Mouse (Mus musculus) left cerebral cortex, adult 9 months (tissue): ENCODE measurements around the gene Smurf1.

Experiments used
- DNase-seq, 2 experiments: peaks; one replicate each; pipeline ENCODE4 v3.0.0; 2022; ENCODE audit warnings: low spot score in 2 of 2

Smurf1 gene

DNA sequence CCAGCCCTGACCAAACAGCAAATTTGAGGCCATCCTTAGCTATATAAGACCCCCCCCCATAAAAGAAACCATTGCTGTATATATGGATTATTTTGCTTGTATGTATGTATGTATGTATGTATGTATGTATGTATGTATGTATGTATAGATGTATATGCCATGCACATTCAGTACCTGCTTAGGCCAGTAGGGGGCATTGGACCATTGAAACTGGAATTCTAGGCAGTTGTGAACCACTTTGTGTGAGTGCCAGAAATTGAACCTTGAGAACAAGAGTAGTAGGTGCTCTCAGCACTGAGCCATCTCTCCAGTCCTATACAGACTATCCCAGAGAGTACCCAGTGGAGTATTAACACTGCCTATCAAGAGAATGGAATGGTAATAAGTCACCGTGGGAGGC is 93.9 kb downstream of the Smurf1 start:
- no peak for DNase-seq

DNA sequence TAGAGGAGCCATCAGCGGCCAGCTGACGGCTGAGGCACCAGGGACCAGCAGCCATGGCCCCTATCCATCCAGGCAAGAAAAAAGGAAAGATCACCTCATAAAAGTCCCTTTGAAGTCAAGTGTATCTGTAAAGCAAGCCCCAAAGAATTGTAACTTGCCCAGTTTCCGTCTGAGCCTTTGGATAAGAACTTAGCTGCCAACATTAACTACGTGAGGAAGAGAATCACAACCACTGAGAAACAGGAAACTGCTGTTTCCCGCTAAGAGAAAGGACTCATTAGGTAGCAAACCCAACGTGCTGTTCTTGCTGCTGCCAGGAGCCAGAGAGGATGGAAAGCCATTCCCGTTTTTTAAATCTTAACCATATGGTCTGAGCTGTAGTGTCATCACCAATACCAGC is 94.9 kb downstream of the Smurf1 start:
- no peak for DNase-seq

DNA sequence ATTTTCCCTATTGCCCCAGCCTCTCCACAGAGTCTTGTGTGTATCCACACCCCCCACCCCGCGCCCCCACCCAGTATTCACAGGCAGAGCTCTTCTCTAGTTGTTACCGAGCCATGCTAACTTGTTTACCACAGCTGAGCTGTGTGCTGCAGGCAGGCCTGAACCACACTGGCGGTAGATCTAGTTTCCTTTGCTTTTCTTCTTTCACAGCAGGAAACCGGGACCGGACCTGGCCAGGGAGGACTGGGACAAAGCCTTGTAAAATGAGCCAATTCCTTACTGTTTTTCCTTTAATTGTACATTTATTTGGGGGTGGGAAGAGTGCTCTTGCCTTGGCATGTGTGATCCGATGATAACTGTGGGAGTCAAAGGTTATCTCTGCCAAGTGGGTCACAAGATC is 96.2 kb downstream of the Smurf1 start:
- no peak for DNase-seq

DNA sequence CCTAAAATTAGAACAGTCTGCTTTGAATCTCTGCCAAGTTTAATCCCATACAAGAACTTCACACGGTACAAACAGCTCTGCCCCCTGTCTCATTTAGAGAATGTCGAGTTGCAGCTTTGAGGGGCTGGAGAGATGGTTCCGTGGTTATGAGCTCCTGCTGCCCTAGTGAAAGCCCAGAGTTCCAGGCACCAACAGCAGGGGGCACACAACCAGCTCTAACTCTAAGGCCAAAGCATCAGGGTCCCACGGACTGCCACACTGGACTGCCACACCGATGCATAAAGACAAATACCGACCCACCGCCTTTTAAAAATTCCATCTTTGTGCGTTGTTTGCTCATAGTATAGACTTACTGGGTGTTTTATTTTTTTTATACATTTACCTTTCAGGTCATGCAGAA is 98.7 kb downstream of the Smurf1 start:
- no peak for DNase-seq

DNA sequence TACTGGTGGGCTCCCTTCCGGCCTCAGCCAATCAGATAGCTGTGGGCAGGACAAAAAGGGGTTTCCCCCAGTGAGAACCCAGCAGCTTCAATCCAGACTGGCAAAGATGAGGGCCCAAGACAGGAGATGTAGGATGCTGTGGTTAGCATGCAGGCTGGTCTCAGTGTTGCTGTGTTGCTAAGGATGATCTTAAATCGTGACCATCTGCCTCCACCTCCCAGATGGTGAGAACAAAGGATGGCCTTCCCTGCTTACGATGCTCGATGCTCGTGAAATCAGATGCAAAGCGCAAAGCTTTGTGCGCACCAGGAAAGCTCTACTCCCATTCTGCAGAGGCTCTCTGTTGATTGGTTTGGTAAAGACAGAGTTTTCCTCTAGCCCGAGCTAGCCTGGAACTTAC is 104.7 kb downstream of the Smurf1 start:
- peak in 1 of 2 experiments; percentile 36 for DNase-seq

DNA sequence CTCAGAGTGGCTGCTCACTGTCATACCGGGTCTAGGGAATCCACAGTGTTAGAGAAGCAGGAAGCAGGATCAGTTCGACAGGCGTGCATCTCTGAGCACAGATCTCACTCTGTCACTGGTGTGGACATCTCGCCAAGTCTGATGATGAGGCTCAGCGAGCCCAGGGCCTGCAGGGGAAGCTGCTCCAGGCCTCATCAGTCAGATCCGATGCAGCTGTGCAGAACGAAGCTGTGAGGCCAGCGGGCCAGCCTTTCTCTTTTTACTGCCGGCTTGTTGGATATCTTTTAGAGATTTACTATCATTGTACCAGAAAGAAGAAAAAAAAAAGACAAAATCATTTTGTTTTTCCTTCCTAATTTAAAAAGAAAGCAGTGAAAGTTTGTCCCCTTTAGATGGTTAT is 106.4 kb downstream of the Smurf1 start:
- DNase-seq, result no peak

DNA sequence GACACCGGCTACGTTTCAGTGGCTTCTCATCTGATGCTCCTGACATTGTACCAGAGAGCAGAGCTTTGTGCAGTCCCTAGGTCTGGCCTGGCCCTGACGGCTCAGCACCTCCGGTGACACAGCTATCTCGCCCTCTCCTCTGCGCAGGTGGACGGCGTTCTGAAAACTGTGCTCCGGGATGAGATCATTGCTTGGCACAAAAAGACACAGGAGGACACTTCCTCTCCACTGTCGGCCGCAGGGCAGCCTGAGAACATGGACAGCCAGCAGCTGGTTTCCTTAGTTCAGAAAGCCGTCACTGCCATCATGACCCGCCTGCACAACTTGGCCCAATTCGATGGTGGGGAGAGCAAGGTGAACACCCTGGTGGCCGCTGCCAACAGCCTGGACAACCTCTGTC is 107.1 kb downstream of the Smurf1 start:
- DNase-seq, result no peak

DNA sequence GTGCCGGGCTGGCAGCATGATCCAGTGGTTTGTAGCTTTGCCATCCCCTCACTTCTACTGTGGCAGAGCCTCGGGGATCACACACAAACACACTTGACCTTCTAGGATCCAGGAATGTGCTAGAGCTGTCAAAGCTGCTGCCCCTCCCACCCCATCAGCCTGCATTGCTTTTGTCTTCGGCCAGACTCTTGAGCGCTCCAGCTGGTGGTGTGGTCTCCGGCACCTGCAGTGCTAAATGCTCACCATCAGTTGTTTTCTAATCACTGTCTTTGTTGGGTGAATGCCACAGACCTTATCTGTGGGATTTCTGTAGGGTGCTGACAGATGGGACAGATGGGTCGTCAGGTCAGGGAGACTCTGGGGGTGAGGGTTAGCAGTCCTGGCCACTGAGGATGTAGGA is 109.7 kb downstream of the Smurf1 start:
- no peak for DNase-seq

DNA sequence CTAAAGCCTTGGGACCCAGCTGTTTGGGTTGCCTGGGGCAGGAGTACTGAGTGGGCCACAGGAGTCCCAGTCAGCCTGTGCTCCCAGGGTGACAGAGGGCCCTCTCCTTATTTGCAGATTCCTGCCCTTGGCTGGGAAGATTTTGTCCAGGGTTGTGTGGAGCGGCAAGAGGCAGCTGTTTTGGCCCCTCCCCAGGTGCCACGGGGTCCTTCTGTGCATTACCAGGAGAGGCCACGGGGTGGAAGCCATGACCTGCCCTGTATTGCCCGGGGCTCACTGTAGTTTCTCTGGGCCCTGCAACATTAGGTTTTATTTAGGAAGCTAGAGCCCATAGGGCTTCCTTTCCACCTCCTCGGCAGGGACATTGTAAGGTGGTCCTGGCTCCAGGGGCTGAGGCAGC is 111.7 kb downstream of the Smurf1 start:
- no peak for DNase-seq

DNA sequence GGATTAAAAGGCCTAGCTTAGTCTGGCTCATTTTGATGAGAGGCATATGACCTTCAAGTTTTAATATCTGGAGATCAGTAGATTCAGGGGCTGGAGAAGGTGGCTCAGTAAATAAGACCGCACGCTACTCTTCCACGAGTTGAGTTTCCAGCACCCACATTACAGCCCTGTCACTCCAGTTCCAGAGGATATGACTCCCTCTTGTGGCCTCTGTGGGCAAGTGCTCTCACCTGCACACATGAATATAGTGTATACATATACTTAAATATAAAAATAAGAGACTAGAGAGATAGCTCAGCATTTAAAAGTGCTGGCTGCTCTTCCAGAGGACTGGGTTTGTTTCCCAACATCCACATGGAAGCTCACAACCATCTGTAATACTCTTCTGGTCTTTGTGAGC is 113.8 kb downstream of the Smurf1 start:
- DNase-seq, result no peak

DNA sequence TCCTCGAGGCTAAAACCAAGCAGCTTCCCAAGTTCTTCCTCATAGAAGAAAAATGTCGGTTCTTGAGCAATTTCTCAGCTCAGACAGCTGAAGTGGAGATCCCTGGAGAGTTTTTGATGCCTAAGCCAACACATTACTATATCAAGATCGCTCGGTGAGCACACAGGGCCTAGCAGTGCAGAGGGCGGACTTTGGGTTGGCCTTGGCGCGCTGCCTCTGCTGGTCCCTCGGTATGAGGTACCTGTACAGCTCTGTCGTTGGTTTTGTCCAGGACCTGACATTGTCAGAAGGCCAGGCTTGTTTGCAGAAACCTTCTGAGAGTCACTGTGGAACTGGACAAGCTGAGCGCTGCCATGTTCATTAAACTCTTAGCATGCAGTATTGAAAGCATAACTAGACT is 115.7 kb downstream of the Smurf1 start:
- DNase-seq, result no peak

DNA sequence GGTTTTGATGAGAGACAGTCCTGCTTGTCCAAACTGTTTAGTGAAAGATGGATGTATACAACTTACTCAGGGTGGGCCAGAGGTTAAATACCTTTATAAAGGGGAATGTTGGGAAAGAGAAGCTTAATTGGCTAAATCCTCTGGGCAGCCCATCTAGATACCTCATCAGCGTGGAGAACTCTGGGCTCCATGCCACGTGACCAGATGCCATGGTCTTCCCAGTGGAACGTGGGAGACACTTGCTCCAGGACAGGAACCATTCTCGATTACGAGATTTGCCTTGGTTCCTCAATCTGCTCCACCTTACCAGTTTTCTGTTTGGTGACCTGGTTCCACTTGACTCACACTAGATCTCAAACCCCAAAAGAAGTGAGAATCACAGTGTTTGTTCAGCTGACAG is 116.9 kb downstream of the Smurf1 start:
- no peak for DNase-seq

DNA sequence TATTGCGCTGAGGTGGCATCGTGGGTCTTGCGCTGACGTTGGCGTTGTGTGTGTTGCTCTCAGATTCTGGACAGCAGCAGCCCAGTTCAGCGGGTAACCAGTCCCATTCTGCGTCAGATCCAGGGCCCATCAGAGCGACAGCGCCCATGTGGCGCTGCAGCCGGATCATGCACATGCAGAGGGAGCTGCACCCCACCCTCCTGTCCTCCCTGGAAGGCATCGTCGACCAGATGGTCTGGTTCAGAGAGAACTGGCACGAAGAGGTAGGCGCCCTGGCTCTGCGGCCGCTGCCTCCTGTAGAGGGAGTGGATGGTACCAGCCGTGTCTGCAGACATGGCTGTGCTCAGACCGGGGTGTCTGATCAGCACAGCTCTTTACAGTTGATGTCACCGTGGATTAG is 120.3 kb downstream of the Smurf1 start:
- no peak for DNase-seq

DNA sequence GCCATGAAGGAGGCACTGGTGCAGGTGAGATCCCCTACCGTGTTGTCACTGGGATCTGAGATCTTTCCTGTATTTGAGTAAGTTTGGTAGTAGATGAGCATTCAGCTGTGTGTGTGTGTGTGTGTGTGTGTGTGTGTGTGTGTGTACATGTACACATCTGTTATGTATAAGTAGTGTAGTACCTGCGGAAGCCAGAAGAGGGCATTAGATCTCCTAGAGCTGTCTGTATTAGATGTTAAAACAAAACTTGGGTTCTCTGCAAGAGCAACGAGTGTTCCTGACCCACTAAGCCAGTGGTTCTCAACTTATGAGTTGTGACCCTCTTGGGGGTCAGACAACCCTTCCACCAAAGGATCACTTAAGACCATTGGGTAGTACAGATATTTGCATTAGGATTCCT is 129.5 kb downstream of the Smurf1 start:
- peak in 1 of 2 experiments; percentile 47 for DNase-seq

DNA sequence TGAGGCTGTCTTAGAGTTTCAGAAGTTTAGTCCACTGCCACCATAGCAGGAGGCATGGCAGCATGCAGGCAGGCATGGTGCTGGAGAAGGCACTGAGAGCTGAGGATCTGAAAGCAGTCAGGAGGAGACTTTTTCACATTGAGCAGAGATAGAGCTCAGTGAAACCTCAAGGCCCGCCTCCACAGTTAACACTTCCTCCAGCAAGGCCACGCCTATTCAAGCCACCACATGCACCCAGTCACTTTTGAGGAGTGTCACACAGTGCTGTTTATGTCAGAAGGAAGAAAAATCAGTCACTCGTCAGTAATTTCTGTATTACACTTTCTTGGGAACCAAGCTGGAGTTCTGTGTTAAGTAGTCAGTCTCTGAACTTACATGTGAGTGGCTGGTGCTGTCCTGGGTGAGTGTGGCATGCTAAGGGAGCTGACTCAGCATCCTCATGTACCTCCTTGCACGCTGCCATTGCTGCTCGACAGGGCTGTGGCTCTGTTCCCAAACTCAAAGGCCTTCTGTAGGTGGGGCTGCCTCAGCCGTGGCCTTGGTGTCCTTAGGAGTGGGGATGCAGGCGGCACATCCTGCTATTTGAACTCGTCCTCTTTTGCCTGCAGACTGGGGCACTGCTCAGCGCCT is 133.7 kb downstream of the Smurf1 start:
- no peak for DNase-seq

DNA sequence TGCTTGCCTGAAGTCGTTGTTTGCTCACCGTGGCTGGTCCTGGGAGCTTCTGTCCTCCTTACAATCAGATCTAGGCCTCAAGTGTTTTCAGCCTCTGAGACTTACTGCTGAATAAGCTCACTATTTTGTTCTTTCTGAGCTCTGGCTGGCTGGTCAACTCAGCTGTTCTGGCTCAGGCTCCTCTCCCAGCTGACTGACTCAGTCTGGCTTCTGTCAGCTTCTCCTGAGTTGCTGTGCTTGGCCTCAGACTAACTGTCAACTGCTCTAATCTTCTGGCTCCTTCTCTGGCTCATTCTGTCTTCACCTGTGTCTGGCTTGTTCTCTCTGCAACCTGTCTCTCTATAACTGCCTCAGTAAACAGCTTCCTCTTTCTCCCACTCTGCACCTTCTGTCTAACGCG is 136.0 kb downstream of the Smurf1 start:
- peak in 1 of 2 experiments; percentile 23 for DNase-seq

DNA sequence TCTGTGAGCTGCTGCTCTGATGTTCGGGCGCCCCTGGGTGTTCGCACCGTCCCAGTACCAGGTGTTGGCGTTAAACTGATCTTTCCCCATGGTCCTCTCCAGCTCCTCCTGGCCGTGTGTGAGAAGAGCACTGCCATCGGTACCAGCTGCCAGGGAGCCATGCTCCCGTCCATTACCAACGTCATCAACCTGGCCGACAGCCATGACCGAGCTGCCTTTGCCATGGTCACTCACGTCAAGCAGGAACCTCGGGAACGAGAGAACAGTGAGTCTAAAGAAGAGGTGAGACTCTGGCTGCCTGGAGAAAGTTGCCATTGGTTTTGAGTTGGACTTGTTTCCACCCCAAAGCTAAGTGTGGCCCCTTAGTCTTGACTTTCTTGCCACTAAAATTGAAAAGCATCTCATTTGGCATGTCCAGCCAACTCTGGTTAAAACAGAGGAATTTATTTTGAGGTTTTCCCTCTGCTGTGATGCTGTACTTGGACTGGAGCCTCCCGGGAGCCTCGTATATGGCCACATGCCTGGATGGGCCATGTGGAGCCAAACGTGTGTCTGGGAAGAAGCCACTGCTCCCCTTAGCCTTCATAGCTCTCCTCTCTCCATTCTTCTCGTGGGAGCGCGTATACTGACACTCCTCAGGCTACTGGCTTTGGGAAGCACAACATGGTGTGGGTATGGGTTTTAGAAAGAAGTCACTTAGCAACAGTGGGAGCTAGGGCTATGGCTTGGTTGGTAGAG is 137.1 kb downstream of the Smurf1 start:
- DNase-seq, result peak in 1 of 2 experiments; percentile 39
